8 mouse cellular contexts compared by ENCODE assay signal in the genomic region with DNA sequence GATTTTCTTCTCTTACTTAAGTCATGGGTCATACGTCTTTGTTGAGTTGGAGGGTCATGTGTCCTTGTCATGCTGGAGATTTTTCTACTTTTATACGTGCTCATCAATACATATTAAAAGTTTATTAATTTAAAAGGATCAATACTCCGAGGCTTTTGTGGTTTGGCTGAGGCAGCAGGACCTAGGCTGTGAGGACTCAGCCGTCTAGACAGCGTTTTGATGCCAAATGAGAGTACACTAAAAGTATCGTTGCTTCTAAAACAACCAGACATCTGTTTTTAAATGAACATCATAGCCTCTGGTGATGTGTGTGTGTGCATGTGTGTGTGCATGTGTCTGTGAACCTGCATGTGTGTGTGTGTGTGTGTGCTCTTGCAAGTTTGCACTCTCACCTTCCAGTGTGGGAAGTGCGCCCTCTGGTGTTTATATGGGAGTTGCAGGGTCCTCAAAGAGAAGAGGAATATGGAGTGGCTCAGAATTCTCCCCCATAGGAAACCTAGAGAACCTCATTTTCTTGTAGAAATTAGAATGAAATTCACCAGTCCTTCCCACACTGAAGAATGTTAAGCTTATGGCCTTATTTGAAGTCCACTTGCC. TPM values are rescaled to one million over a fixed set of nuclear protein-coding genes. Genes with fewer than 3 reads are reported as not detected.
DNase-seq lines count a peak whose midpoint lies in the region.

No protein-coding gene starts in this region.

- H3K9me3 ChIP-seq in hindbrain, embryonic 10.5 days: 0 out of 2 replicates have a peak, but pooled peaks cover 3% of the 10 kb centered on the region

- intact Hi-C loops in left cerebral cortex, postnatal 14 days (cut with DNase I): no loop called here

- no peak overlapping the region for H3K4me3 ChIP-seq in hindbrain, embryonic 10.5 days

- H3K27me3 ChIP-seq in hindbrain, embryonic 10.5 days (ENCODE audit: insufficient read depth, poor library complexity, severe bottlenecking): no peaks in the 10 kb centered on the region

- H3K4me1 ChIP-seq in hindbrain, embryonic 10.5 days (replicated peaks): peaks cover 22% of the 10 kb centered on the region; the same call in 1 of the 2 replicates

- WGBS in hindbrain, embryonic 10.5 days: 63% methylated on average over 7 of the region's 7 CpGs

- DNase-seq in ovary, postnatal 14 days (ENCODE audit: low spot score): peak; percentile 71
- DNase-seq in ovary, postnatal 10 days (ENCODE audit: low spot score): no peak
- DNase-seq in R1 (ENCODE audit: low read depth, low spot score): peak; percentile 77
- DNase-seq in cerebellum, postnatal 25 days: peak; percentile 49 to 78
- DNase-seq in hindbrain, embryonic 10.5 days (ENCODE audit: low spot score): peak; percentile 73
- peak; percentile 70 to 79 for DNase-seq in left cerebral cortex, postnatal 14 days (ENCODE audit: low spot score in 2 of 2)
- peak; percentile 18 for DNase-seq in naive thymus-derived CD4-positive, alpha-beta T cell, adult 2 months (ENCODE audit: low read depth)
- no peak for DNase-seq in spleen, adult 12 weeks (ENCODE audit: low spot score)

- no peak overlapping the region for H3K27ac ChIP-seq in hindbrain, embryonic 10.5 days

- no peaks in the 10 kb centered on the region for H3K36me3 ChIP-seq in hindbrain, embryonic 10.5 days

RNA-seq across cellular contexts. Expression of gene Dact2, which starts 16.6 kb away (rescaled TPM):
- polyA plus RNA-seq in hindbrain, embryonic 10.5 days (2016; fragmentation: Nextera tagmentation; extraction: Ambion mirVana): 0.33 and 0.46 TPM in 2 replicates
- 10 to 100 TPM; 73.7 to 87.9 TPM for total RNA-seq in left cerebral cortex, postnatal 14 days (2021)

RNA-seq across cellular contexts. Expression of gene Smoc2, which starts 58.6 kb away (rescaled TPM):
- 3.6 and 7.9 TPM in 2 replicates for polyA plus RNA-seq in hindbrain, embryonic 10.5 days (2016; fragmentation: Nextera tagmentation; extraction: Ambion mirVana)
- 1 to 10 TPM; 7.4 to 9.0 TPM for total RNA-seq in left cerebral cortex, postnatal 14 days (2021)

Comparison
In these comparisons a context has a peak if more than half of its experiments do, and no peak if none do; other contexts are left out.
1. DNase-seq: peak in ovary, postnatal 14 days (single experiment), R1 (single experiment), cerebellum, postnatal 25 days (2 of 2), hindbrain, embryonic 10.5 days (single experiment), left cerebral cortex, postnatal 14 days (2 of 2) and naive thymus-derived CD4-positive, alpha-beta T cell, adult 2 months (single experiment); none in ovary, postnatal 10 days (single experiment) and spleen, adult 12 weeks (single experiment).